Mouse (Mus musculus) heart, embryonic 16.5 days (tissue): ENCODE measurements at regions not wholly inside any gene's neighbourhood (a gene's known extent, or its start where the extent isn't known, plus 50 kb on each side); places are given as distances from the start of the nearest gene placed in this dataset.

Experiments
- ATAC-seq: fragments of 200-750 bp; cut with Nextera tagmentation; replicated peaks from 2 replicates; pipeline ENCODE4 v1.8.0; 2017; ENCODE audit warnings: moderate number of reproducible peaks; ENCODE audit not compliant: insufficient read depth, low FRiP score; ENCODE audit errors: extremely low read depth
- H3K27ac ChIP-seq: fragments of 300-500 bp; sonication (generic); 2 replicates; pipeline ENCODE4 v1.5.1; 2014; ENCODE audit warnings: mild to moderate bottlenecking, low read length, control low read depth, moderate library complexity
- H3K27me3 ChIP-seq: fragments of 300-500 bp; sonication (generic); 2 replicates; pipeline ENCODE4 v1.6.1; 2014; ENCODE audit warnings: low read length, mixed read lengths; ENCODE audit not compliant: control insufficient read depth, insufficient read depth
- H3K36me3 ChIP-seq: fragments of 300-500 bp; sonication (generic); 2 replicates; pipeline ENCODE4 v1.6.1; 2014; ENCODE audit not compliant: control insufficient read depth, insufficient read depth
- H3K4me1 ChIP-seq: fragments of 300-500 bp; sonication (generic); 2 replicates; pipeline ENCODE4 v1.6.1; 2014; ENCODE audit warnings: low read length, mixed read lengths; ENCODE audit not compliant: control insufficient read depth, insufficient read depth
- H3K4me2 ChIP-seq: fragments of 300-500 bp; sonication (generic); 2 replicates; pipeline ENCODE4 v1.6.1; 2014; ENCODE audit warnings: low read depth, mild to moderate bottlenecking, control low read depth, low read length
- H3K4me3 ChIP-seq: fragments of 300-500 bp; sonication (generic); 2 replicates; pipeline ENCODE4 v1.5.1; 2014; ENCODE audit warnings: mild to moderate bottlenecking, control low read depth, low read length
- H3K9ac ChIP-seq: fragments of 300-500 bp; sonication (generic); 2 replicates; pipeline ENCODE4 v1.6.1; 2014; ENCODE audit warnings: low read length, control low read depth
- H3K9me3 ChIP-seq: fragments of 300-500 bp; sonication (generic); replicated peaks from 2 replicates; pipeline ENCODE4 v1.6.1; 2016; ENCODE audit warnings: low read length; ENCODE audit not compliant: control insufficient read depth
- whole genome bisulfite sequencing: fragments of 180-500 bp; shearing (Covaris S2); extraction: QIAGEN DNeasy Blood & Tissue Kit; methylation state at CpG from one replicate; pipeline ENCODE4 v1.1.7; 2014; 5-methylcytosine and 5-hydroxymethylcytosine counted together

DNA sequence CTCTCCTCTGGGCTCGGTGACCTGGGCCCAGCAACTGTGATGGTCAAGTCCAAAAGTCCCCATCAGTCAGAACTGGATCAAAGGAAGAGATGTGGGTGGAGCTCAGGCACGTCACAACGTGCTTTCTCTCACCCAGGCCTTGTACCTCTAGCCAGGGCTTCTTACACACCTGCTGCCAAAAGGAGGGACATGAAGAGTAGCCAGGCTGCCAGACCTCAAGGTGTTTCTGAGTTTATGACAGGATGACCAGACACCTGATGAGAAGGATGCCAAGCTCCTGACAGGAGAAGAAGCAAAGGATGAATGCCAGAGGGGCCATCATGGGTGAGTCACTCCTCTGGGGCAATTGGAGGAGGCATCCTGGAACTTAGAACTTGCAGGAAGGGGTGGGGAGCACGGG, 70.0 kb upstream of the Haao start:
- no peaks in the 10 kb centered on the region for H3K36me3 ChIP-seq
- no peak overlapping the region for H3K4me2 ChIP-seq
- no peaks in the 10 kb centered on the region for H3K27me3 ChIP-seq
- WGBS = 67% methylated on average over 4 of the region's 4 CpGs
- no peak overlapping the region for H3K4me3 ChIP-seq
- no peak overlapping the region for H3K27ac ChIP-seq
- no peak for ATAC-seq
- H3K4me1 ChIP-seq = peaks cover 27% of the 10 kb centered on the region
- H3K9me3 ChIP-seq = no peaks in the 10 kb centered on the region
- H3K9ac ChIP-seq = no peak overlapping the region

DNA sequence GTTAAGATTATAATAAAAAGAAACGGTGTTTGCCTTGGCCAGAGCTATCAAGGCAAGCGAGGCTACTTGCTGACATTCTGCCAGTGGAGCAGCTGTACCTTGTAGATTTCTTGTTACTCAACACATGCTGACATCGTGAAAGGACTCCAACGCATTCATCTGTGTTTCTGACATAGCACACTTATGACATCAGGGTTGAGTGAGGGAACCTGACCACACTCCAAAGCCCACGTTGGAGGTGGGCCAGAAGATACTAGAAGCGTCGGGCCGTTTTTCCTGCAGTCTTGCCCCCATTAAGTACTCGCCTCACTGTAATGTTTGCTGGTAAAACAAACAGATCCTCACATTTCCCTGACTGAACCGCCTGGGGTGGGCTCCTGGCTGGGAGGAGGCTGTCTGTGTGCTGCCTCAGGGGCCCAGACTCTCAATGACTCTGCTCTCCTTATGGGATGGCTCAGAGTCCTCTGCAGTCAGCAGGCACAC, 69.0 kb upstream of the Haao start:
- Histone ChIP-seq H3K9ac (peak overlapping the region; percentile 53; the same call in 1 of the 2 replicates), H3K9me3 (no peaks in the 10 kb centered on the region), H3K27me3 (no peaks in the 10 kb centered on the region), H3K36me3 (no peaks in the 10 kb centered on the region), H3K4me2 (peak overlapping the region; percentile 26), H3K4me3 (no peak overlapping the region), H3K27ac (peak overlapping the region; percentile 69), H3K4me1 (peaks cover 27% of the 10 kb centered on the region)
- ATAC-seq = peak; percentile 80
- WGBS = 8% methylated on average over 10 of the region's 10 CpGs

DNA sequence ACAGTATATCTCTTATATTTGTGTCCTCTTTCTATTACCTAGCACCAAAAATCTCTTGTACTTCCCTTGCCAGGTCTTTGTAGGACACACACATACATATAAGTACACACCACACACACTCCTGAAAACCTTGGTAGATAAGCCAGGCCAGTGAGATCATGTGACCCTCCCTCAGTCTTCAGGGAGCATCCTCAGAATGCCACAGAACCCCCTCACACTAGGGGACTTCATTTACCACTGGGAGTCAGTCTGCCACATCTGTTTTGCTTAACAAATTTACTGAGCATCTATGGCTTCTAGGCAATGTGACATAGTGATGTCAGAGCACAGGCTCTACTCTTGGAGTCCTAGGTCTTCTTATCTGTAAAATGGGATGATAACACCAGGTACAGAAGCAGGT, 67.3 kb upstream of the Haao start:
- Histone ChIP-seq H3K36me3 (no peaks in the 10 kb centered on the region), H3K9ac (no peak overlapping the region), H3K4me1 (peaks cover 27% of the 10 kb centered on the region), H3K27me3 (no peaks in the 10 kb centered on the region), H3K27ac (no peak overlapping the region), H3K9me3 (no peaks in the 10 kb centered on the region), H3K4me2 (no peak overlapping the region), H3K4me3 (no peak overlapping the region)
- ATAC-seq = no peak

DNA sequence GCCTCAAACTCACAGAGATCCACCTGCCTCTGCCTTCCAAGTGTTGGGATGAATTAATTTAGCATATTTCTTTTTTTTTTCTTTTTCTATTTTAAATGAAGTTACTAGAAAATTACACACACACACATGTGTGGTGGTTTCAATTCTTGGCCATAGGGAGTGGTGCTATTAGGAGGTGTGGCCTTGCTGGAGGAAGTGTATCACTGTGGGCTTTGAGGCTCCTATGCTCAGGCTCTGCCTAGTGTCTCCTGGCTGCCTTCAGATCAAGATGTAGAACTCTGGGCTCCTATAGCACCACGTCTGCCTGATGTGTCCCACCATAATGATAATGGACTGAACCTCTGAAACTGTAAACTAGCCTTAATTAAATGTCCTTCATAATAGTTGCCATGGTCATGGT, 66.8 kb upstream of the Haao start:
- ATAC-seq = no peak
- H3K27ac ChIP-seq = no peak overlapping the region
- no peak overlapping the region for H3K4me3 ChIP-seq
- H3K9me3 ChIP-seq = no peaks in the 10 kb centered on the region
- H3K9ac ChIP-seq = no peak overlapping the region
- no peak overlapping the region for H3K4me2 ChIP-seq
- peaks cover 27% of the 10 kb centered on the region for H3K4me1 ChIP-seq
- WGBS = 81% methylated on average over 1 of the region's 1 CpGs
- no peaks in the 10 kb centered on the region for H3K27me3 ChIP-seq
- H3K36me3 ChIP-seq = no peaks in the 10 kb centered on the region

DNA sequence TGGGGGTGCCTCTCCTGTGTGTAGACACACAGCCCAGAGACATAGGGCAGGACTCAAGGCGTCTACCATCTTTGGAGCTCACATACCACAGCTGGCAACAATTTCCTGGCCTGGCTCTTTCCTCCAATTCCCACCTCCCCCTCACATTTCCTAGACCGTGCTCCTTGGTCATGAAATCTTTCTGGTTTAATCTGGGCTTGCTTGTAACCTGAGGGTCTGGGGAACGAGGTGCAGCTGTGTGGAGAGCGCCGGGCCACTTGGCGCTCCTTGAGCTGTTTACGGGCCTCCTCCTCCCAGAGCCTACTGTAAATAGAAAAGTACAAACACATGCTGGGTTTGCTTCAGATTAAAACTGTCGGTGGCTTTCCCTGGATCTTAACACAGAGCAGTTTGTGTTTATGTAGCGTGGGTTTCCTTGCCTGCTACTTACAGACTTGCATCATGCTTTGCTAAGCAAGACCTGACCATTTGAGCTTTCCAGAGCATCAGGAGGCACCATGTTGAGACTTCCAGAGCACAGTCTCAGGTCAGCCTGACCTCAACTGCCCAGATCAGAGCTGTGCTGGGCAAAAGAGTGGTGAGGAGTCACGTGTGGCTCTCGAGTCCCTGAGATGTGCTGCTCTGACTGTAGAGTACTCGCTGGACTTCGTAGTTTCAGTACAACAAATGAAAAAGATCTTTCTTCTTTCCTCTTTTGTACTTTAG, 66.1 kb upstream of the Haao start:
- Histone ChIP-seq H3K27ac (no peak overlapping the region), H3K9ac (no peak overlapping the region), H3K27me3 (no peaks in the 10 kb centered on the region), H3K9me3 (no peaks in the 10 kb centered on the region), H3K4me2 (no peak overlapping the region), H3K4me3 (no peak overlapping the region), H3K36me3 (no peaks in the 10 kb centered on the region), H3K4me1 (peaks cover 27% of the 10 kb centered on the region)
- ATAC-seq = no peak
- 63% methylated on average over 13 of the region's 13 CpGs for WGBS

DNA sequence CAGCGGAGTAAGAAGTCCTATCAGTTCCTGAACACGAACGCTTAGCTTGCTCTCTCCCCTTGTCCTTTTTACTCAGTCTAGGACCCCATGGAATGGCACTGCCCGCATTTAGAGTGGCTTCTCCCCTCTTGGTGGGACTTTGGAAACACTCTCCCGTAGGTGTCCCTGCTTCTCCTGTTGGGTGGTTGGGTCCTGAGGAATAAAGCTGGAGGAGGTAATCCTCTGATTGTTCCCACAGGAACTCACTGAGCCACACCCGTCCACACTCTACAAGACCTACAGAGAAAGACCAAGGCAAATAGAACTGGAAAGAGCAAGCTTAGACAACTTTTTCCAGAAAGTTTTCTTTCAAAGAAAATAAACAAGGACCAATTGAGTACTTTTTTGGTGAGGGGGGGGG, 64.7 kb upstream of the Haao start:
- WGBS = 82% methylated on average over 6 of the region's 6 CpGs
- no peak for ATAC-seq

DNA sequence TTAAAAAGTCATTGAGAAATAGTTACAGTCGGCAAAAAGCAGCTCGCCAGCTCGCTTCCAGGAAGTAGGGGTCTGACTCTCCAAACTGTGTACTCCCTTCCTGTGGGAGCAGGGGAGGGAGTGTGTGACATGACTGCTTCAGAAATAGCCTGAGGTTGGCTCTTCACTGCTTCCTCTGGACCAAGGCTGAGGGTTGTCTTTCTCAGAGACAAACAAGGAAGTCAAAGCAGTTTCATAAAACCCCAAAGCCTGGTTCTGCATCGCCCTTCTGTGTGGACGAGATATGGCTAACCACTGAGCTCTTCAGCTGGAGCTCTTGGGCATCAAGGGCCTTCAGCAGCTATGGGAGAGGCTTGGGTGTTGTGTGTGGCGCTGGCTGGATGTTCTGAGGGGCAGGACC, 61.0 kb upstream of the Haao start:
- Histone ChIP-seq H3K4me2 (no peak overlapping the region), H3K27ac (peak overlapping the region; percentile 17; the same call in 1 of the 2 replicates), H3K9me3 (peaks cover 3% of the 10 kb centered on the region)

More for the DNA sequence above, 64.7 kb upstream of the Haao start:
- no peaks in the 10 kb centered on the region for H3K36me3 ChIP-seq
- no peak overlapping the region for H3K4me3 ChIP-seq
- no peak overlapping the region for H3K4me2 ChIP-seq
- H3K27me3 ChIP-seq = no peaks in the 10 kb centered on the region
- H3K4me1 ChIP-seq = peaks cover 17% of the 10 kb centered on the region
- H3K9me3 ChIP-seq = peaks cover 2% of the 10 kb centered on the region
- no peak overlapping the region for H3K27ac ChIP-seq
- no peak overlapping the region for H3K9ac ChIP-seq

DNA sequence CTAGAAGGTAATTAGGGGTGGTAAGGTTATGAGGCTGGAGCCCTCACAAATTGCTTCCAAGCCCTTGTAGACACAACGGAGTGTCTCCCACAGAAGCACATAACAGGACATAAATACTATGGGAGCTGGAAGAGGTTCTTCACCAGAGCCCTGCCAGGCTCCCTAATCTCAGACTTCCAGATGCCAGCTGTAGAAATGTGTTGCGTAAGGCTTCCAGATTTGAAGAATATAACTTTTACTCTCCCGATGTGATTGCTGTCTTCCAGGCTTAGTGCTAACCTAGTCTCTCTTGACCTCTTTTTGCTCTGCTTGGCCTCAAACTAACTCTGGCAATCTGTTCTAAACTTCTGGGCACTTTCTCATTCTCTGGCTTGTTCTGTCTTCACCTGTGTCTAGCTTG, 59.8 kb upstream of the Haao start:
- no peaks in the 10 kb centered on the region for H3K27me3 ChIP-seq
- H3K4me2 ChIP-seq = no peak overlapping the region
- 93% methylated on average over 3 of the region's 3 CpGs for WGBS
- no peak overlapping the region for H3K4me3 ChIP-seq
- ATAC-seq = no peak
- H3K4me1 ChIP-seq = peaks cover 4% of the 10 kb centered on the region; the same call in 1 of the 2 replicates
- no peaks in the 10 kb centered on the region for H3K36me3 ChIP-seq
- no peak overlapping the region for H3K27ac ChIP-seq
- no peak overlapping the region for H3K9ac ChIP-seq
- H3K9me3 ChIP-seq = peaks cover 3% of the 10 kb centered on the region

More for the DNA sequence above, 61.0 kb upstream of the Haao start:
- H3K27me3 ChIP-seq = no peaks in the 10 kb centered on the region
- H3K9ac ChIP-seq = no peak overlapping the region
- 80% methylated on average over 6 of the region's 6 CpGs for WGBS
- no peak overlapping the region for H3K4me3 ChIP-seq
- H3K36me3 ChIP-seq = no peaks in the 10 kb centered on the region
- no peaks in the 10 kb centered on the region for H3K4me1 ChIP-seq
- no peak for ATAC-seq

DNA sequence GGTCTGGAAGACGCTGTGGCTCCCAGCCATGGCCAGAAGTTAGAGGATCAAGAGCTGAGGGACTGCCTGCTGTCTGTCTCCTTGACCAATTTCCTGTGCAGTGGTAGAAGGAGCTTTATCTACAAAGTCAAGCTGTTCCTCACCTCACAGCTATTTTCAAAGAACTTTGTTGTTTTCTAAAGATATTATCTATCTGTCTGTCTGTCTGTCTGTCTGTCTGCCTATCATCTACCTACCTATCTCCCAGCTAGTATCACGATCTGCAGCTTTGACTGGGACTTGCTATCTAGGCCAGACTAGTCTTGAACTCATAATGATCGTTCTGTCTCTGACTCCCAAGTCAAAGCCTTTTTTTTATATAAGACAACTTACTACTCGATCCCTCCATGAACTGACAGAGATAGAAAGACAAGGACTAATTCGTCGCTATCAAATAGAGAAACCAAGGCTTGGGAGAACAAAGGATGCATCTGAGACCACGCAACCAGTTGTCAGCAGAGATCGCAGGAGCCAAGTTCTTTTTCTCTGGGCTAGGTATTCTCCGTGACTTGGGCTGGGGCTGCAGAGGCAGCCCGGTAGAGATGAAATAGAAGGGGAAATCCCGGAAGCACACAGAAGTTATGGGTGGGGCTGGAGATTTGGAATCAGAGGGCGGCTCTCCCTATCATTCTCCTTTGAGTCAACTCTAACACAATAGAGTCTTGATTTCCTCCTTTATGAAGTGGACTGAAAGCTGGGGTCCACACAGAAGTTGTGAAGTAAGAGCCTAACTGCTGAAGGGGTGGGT, 59.2 kb upstream of the Haao start:
- Histone ChIP-seq H3K36me3 (no peaks in the 10 kb centered on the region), H3K27ac (no peak overlapping the region), H3K4me3 (no peak overlapping the region), H3K9ac (no peak overlapping the region), H3K9me3 (peaks cover 3% of the 10 kb centered on the region), H3K27me3 (no peaks in the 10 kb centered on the region), H3K4me1 (peaks cover 4% of the 10 kb centered on the region; the same call in 1 of the 2 replicates), H3K4me2 (no peak overlapping the region)
- ATAC-seq = no peak
- WGBS = 74% methylated on average over 12 of the region's 12 CpGs
